Mouse (Mus musculus) testis, adult 2 months (tissue): ENCODE measurements around the gene Pfpl.

ENCODE experiments used
- CTCF ChIP-seq: fragments of 200-500 bp; IDR thresholded peaks from 2 replicates; pipeline ENCODE4 v1.5.1; 2012; ENCODE audit warnings: low read depth, mild to moderate bottlenecking, inconsistent platforms, low read length, moderate library complexity; ENCODE audit not compliant: control insufficient read depth, insufficient read depth, insufficient replicate concordance
- POLR2A ChIP-seq: fragments of 200-500 bp; IDR thresholded peaks from 2 replicates; pipeline ENCODE4 v1.6.1; 2012; ENCODE audit warnings: low read depth, mild to moderate bottlenecking, inconsistent platforms, low read length, moderate library complexity; ENCODE audit not compliant: control insufficient read depth

DNA sequence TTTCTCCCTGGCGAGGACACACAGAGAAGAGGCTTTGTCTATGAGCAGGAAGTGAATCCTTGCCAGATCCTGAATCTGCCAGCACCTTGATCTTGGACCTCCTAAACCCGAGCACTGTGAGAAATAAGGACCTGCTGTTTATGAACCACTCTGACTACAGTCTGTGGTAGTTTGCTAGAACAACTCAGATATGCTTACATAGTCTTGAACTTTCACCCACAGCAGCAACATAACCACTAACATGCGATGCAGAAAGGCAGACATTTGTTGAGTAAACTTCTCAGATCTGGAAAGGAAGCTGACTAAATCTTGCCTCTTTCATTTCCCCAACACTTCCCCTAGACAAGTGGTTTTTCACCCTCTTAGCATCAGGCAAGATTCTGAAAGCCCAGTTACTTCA, 44.2 kb downstream of the Pfpl start:
- no peak for TF ChIP-seq POLR2A
- TF ChIP-seq CTCF = no peak
